In the genomic region with DNA sequence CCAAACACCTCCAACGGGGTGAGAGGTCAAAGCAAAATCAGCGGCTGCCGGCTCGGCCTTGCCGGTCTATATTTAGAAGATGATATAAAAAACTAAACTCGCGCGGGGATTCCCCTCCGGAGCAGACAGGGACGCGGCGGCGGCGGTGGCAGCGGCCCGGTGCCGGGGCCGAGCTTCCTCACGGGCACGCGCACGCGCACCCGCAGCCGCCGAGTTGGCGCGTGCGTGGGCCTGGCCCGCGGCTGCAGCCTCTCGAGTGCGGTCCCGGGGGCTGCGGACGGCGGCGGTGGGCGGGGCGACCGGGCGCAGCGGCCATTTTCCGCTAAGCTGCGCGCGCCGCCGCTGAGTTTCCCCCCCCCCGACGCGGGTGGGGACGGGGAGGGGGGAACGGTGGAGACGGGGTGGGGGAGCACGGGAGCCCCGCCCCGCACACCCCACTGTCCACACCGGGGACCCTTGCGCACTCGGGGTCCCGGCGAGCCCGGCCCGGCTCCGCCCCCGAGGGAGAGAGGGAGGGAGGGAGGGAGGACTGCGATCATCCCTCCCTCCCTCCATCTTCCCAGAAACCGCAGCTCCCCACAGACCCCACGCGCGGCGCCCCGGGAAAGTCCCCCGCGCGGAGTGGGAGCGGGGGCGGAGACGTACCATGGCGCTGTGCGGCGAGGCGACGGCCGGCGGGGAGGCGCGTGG, we compare ENCODE assay signal across 8 mouse cellular contexts. TPM values are rescaled to one million over a fixed set of nuclear protein-coding genes. Genes with fewer than 3 reads are reported as not detected.
DNase-seq lines count a peak whose midpoint lies in the region; ATAC-seq and TF ChIP-seq lines count a peak whose summit lies in the region.

No protein-coding gene starts in this region.

- WGBS in forebrain, embryonic 10.5 days: under 1% methylated on average over 70 of the region's 89 CpGs
- WGBS in heart, embryonic 15.5 days: 0% methylated on average over 52 of the region's 89 CpGs
- WGBS in lung, adult 2 months: under 1% methylated on average over 55 of the region's 89 CpGs

- H3K27ac ChIP-seq in forebrain, embryonic 10.5 days: peak overlapping the region; percentile 93
- peak overlapping the region; percentile 99 for H3K27ac ChIP-seq in heart, embryonic 15.5 days

- peaks cover 63% of the 10 kb centered on the region for H3K4me1 ChIP-seq in forebrain, embryonic 10.5 days
- H3K4me1 ChIP-seq in heart, embryonic 15.5 days (replicated peaks): peaks cover 62% of the 10 kb centered on the region
- H3K4me1 ChIP-seq in lung, adult 2 months (ENCODE audit: control insufficient read depth, insufficient read depth, low read length): peaks cover 28% of the 10 kb centered on the region

- H3K27me3 ChIP-seq in forebrain, embryonic 10.5 days (ENCODE audit: poor library complexity, severe bottlenecking): peaks cover 87% of the 10 kb centered on the region
- H3K27me3 ChIP-seq in heart, embryonic 15.5 days: no peaks in the 10 kb centered on the region

- no peak for TF ChIP-seq CTCF in lung, adult 2 months (IDR thresholded peaks at IDR 0.05; ENCODE audit: insufficient read depth, low read length)

- peak; percentile 38 for ATAC-seq in heart, embryonic 15.5 days (replicated peaks; ENCODE audit: insufficient number of reproducible peaks, insufficient read depth, low FRiP score, low read depth)

- H3K36me3 ChIP-seq in forebrain, embryonic 10.5 days (replicated peaks): no peaks in the 10 kb centered on the region
- H3K36me3 ChIP-seq in heart, embryonic 15.5 days: no peaks in the 10 kb centered on the region

- H3K4me2 ChIP-seq in heart, embryonic 15.5 days: peak overlapping the region; percentile 79

- DNase-seq in B cell, adult 2 months: peak; percentile 80 to 85
- peak; percentile 84 for DNase-seq in adrenal gland, postnatal 25 days
- peak; percentile 70 for DNase-seq in forebrain, embryonic 10.5 days (ENCODE audit: extremely low spot score, low spot score)
- peak; percentile 81 to 92 for DNase-seq in kidney, postnatal 25 days
- peak; percentile 82 for DNase-seq in lung, adult 2 months
- peak; percentile 75 for DNase-seq in ovary, postnatal 14 days (ENCODE audit: low spot score)
- peak; percentile 72 for DNase-seq in thymus, postnatal 0 days (ENCODE audit: low spot score)

- H3K9me3 ChIP-seq in forebrain, embryonic 10.5 days: no peaks in the 10 kb centered on the region
- H3K9me3 ChIP-seq in heart, embryonic 15.5 days (replicated peaks): no peaks in the 10 kb centered on the region

- TF ChIP-seq POLR2A in lung, adult 2 months (IDR thresholded peaks at IDR 0.05; ENCODE audit: borderline replicate concordance, extremely low read depth, low read depth, low read length): no peak

- peak overlapping the region; percentile 84 for H3K4me3 ChIP-seq in forebrain, embryonic 10.5 days
- H3K4me3 ChIP-seq in heart, embryonic 15.5 days: peak overlapping the region; percentile 88
- peak overlapping the region; percentile 84 for H3K4me3 ChIP-seq in lung, adult 2 months (replicated peaks; ENCODE audit: extremely low read depth, low read depth, low read length)

- peak overlapping the region; percentile 84 for H3K9ac ChIP-seq in heart, embryonic 15.5 days

RNA-seq across cellular contexts. Expression of a gene that starts 25.1 kb away (rescaled TPM):
- total RNA-seq in adrenal gland, postnatal 25 days (2021): 100 and 129 TPM in 2 replicates
- polyA plus RNA-seq in forebrain, embryonic 10.5 days (2016; fragmentation: Nextera tagmentation; extraction: Ambion mirVana): 7.3 and 8.6 TPM in 2 replicates
- 60.9 and 71.2 TPM in 2 replicates for polyA plus RNA-seq in heart, embryonic 15.5 days (2015; fragmentation: Nextera tagmentation; extraction: Ambion mirVana)
- polyA plus RNA-seq in lung, adult 2 months (2012; rRNA removed): 89.6 and 103 TPM in 2 replicates
- polyA plus RNA-seq in thymus, postnatal 0 days (2015; fragmentation: Nextera tagmentation; extraction: Ambion mirVana): 21.5 and 21.9 TPM in 2 replicates

RNA-seq across cellular contexts. Expression of a gene that starts 37.4 kb away (rescaled TPM):
- 1.4 TPM in 1 of 2 replicates, not detected in the other for total RNA-seq in adrenal gland, postnatal 25 days (2021)
- 1.6 and 1.9 TPM in 2 replicates for polyA plus RNA-seq in forebrain, embryonic 10.5 days (2016; fragmentation: Nextera tagmentation; extraction: Ambion mirVana)
- 3.9 and 4.1 TPM in 2 replicates for polyA plus RNA-seq in heart, embryonic 15.5 days (2015; fragmentation: Nextera tagmentation; extraction: Ambion mirVana)
- 8.8 and 10.1 TPM in 2 replicates for polyA plus RNA-seq in lung, adult 2 months (2012; rRNA removed)
- polyA plus RNA-seq in thymus, postnatal 0 days (2015; fragmentation: Nextera tagmentation; extraction: Ambion mirVana): 12.5 and 14.0 TPM in 2 replicates

RNA-seq across cellular contexts. Expression of a gene that starts 41.5 kb away (rescaled TPM):
- 1.5 TPM in 1 of 2 replicates, not detected in the other for total RNA-seq in adrenal gland, postnatal 25 days (2021)
- polyA plus RNA-seq in forebrain, embryonic 10.5 days (2016; fragmentation: Nextera tagmentation; extraction: Ambion mirVana): 0.78 and 1.4 TPM in 2 replicates
- 0.84 and 0.91 TPM in 2 replicates for polyA plus RNA-seq in heart, embryonic 15.5 days (2015; fragmentation: Nextera tagmentation; extraction: Ambion mirVana)
- polyA plus RNA-seq in lung, adult 2 months (2012; rRNA removed): 3.6 and 5.9 TPM in 2 replicates
- 0.72 and 1.5 TPM in 2 replicates for polyA plus RNA-seq in thymus, postnatal 0 days (2015; fragmentation: Nextera tagmentation; extraction: Ambion mirVana)

RNA-seq across cellular contexts. Expression of a gene that starts 46.0 kb away (rescaled TPM):
- total RNA-seq in adrenal gland, postnatal 25 days (2021): 1.7 TPM in 2 replicates
- polyA plus RNA-seq in forebrain, embryonic 10.5 days (2016; fragmentation: Nextera tagmentation; extraction: Ambion mirVana): 2.6 and 3.1 TPM in 2 replicates
- polyA plus RNA-seq in heart, embryonic 15.5 days (2015; fragmentation: Nextera tagmentation; extraction: Ambion mirVana): 2.2 and 2.3 TPM in 2 replicates
- 3.7 and 6.3 TPM in 2 replicates for polyA plus RNA-seq in lung, adult 2 months (2012; rRNA removed)
- polyA plus RNA-seq in thymus, postnatal 0 days (2015; fragmentation: Nextera tagmentation; extraction: Ambion mirVana): 2.3 TPM in 2 replicates

RNA-seq across cellular contexts. Expression of a gene that starts 46.1 kb away (rescaled TPM):
- total RNA-seq in adrenal gland, postnatal 25 days (2021): 48.4 and 52.7 TPM in 2 replicates
- polyA plus RNA-seq in forebrain, embryonic 10.5 days (2016; fragmentation: Nextera tagmentation; extraction: Ambion mirVana): 96.8 and 97.9 TPM in 2 replicates
- polyA plus RNA-seq in heart, embryonic 15.5 days (2015; fragmentation: Nextera tagmentation; extraction: Ambion mirVana): 65.2 and 79.9 TPM in 2 replicates
- 79.2 and 83.4 TPM in 2 replicates for polyA plus RNA-seq in lung, adult 2 months (2012; rRNA removed)
- 71.3 and 78.7 TPM in 2 replicates for polyA plus RNA-seq in thymus, postnatal 0 days (2015; fragmentation: Nextera tagmentation; extraction: Ambion mirVana)

Comparison
In these comparisons a context has a peak if more than half of its experiments do, and no peak if none do; other contexts are left out.
1. Peak in every context shown above with its lines: DNase-seq, ATAC-seq, H3K4me3 ChIP-seq and H3K27ac ChIP-seq.